Mouse (Mus musculus): ENCODE data around the gene Babam1. TPM values are rescaled to one million over a fixed set of nuclear protein-coding genes. Genes with fewer than 3 reads are reported as not detected.

The Babam1 gene
- 10 to 100 TPM; 89.1 to 96.7 TPM for total RNA-seq (2021)
- long read RNA-seq, experiment 1, transcript Babam1-201 (9 exons, 1,433 nt): major isoform, 32 of 47 reads
- long read RNA-seq, experiment 1, partial matches to known transcripts: 6 of 47 reads
- long read RNA-seq, experiment 1, other reads (novel, unspliced or antisense): 9 of 47 reads
- long read RNA-seq, experiment 2, transcript Babam1-201 (9 exons, 1,433 nt): major isoform, 62 of 87 reads
- long read RNA-seq, experiment 2, partial matches to known transcripts: 10 of 87 reads
- long read RNA-seq, experiment 2, other reads (novel, unspliced or antisense): 15 of 87 reads

DNA sequence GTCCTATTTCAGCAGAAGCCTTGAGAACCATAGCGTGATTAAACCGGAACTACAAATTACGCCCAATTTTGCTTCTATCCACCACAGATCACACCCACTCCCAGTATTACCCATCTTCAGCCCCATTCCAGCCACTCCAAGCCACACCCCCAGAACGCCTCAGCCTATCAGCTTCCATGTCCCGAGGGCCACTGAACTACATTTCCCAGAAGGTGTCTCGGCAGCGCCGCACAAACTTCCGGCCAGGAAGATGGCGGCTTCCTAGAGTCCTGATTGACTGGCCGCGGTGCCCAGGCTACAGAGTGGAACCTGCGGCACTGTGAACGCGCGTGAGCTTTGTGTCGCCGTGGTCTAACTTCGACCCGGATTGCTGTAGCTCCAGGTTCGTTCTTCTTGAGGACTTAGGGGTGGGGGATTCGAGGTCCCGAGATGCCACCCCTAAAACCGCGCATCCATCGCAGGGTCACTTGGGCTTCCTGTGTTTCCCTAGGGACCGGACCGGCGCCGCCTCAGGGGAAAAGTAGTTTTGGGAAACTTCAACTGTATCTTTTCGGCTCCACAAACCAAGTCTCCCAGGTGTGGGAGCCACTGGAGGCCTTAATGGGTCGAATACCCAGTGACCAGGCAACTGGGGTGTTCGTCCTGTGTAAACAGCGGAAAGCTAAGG is at the start of gene Babam1:
TSS of gene Babam1 (plus strand) at position 223 of the 667 bp plus-strand sequence.
- peak; percentile 86 to 97 for DNase-seq (ENCODE audit: low spot score in 2 of 2)

DNA sequence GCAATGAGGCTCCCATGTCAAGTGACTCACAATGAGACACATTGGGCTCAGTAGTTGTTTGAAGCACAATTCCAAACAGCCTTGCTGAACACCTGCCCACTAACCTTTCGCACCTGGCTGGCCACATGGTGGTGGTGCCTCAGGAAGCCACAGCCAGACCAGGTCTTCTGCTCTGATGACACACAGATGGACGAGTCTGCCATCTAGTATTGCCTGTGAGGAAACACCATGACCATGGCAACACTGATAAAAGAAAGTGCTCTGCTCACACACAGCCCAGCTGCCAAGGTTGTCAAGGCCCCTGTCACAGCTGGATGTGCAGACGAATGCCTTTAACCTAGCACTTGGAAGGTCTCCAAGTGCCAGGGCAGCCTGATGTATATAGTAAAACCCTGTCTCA is 45.5 kb upstream of the Babam1 start:
- DNase-seq (ENCODE audit: low spot score in 2 of 2): no peak

DNA sequence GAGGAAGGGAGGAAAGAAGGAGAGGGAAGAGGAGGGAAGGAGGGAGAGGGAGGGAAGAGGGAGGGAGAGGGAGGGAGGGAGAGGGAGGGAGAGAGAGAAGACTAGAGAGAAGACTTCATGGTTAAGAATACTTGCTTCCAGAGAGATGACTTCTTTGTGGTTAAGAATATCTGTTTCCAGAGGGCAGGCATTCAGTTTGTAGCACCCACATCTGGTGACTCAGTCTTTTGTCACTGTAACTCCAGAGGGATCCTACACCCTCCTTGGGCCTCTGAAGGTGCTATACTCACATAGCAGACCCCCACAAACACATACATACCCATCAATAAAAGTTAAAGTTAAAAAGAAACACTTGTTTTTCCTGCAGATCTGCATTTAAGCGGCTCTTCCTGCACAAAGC is 45.1 kb upstream of the Babam1 start:
- no peak for DNase-seq (ENCODE audit: low spot score in 2 of 2)

DNA sequence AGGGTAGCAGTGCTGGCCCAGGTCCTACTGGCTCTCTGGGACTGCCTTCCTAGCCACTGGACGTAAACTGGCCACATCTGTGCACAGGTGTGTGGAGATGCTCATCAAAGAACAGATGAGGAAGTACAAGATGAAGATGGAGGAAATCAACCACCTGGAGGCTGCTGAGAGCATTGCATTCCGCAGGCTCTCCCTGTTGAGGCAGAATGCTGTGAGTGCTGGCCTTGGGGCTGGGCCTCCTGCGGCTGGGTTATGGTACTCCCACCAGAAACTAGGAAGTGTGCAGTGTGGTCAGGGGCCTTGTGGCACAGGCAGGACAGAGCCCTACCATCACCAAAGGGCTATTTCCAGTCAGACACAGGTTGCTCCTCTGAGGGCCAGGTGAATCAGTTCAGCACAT is 38.6 kb upstream of the Babam1 start:
- no peak for DNase-seq (ENCODE audit: low spot score in 2 of 2)

DNA sequence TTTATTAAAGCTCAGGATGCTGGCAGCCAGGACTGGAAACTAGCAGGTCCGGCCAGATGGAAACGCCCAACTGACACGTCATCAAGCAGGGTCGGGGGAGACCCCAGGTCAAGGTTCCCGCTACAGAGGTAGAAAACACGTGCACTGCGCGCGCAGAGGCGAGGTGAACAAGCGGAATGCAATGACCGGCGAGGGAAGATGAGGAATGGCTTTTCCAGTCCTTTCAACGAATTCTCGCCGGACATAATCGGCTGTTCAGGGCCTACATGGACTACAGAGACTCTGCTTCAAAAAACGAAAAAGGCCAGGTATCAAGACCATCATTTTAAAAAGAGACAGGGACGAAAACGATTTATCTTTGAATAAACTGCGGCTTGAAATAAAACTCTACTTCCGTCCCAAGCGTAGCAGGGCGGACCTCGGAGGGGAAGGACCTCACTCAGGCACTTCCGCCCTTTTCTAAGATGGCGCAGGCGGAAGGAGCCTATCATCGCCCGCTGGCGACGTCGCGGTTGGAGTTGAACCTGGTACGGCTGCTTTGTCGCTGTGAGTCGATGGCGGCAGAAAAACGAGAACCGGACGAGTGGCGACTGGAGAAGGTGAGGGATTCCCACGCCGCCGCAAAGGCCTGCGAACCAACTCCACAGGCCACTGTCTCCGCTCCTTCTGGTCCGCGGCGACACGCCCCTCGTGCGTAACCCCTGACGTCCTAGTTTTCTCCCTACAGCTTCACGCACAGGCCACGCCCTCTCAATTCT is 29.7 kb upstream of the Babam1 start, which contains the start of gene Use1:
TSS of gene Use1 (plus strand) at position 78 of the 758 bp plus-strand sequence.
- DNase-seq (ENCODE audit: low spot score in 2 of 2): peak; percentile 92 to 94

DNA sequence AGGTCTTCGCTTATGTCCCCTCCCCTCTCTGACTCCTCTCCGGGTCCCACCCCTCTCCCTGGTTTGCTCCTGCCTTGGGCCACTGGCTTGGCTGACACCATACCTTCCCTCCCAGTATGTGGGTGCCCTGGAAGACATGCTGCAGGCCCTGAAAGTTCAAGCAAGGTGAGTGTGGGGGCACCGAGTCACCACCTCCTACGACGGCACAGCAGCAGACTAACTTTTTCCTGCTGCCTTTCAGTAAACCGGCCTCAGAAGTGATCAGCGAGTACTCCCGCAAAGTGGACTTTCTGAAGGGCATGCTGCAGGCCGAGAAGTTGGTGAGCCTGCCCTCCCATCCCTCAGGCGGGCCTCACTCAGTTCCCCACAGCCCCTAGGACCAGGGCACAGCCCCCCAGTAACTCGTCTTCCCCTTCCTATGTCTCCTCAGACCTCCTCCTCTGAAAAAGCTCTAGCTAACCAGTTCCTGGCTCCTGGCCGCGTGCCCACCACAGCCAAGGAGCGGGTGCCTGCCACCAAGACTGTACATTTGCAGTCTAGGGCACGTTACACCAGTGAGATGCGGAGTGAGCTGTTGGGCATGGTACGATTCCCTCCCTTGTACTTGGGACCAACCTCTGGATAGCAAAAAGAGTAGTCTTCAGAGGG is 29.0 kb upstream of the Babam1 start:
- no peak for DNase-seq (ENCODE audit: low spot score in 2 of 2)

DNA sequence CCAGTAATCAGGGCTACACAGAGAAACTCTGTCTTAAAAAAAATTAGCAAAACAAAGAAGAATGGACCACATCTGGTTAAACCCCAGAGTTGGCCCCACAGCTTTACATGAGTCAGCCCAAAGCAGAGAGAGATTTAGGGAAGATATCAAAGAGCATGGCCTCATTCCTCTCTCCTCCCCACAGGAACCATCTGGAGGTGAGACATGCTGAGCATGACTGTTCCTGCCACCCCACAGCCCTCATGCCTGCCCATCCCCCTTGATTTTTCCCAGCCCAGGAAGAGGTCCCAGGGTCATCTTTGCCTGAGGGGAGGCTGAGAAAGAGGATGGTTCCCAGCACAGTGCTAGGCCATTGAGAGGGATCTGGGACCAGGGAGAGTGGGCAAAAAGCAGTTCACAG is 28.3 kb upstream of the Babam1 start:
- no peak for DNase-seq (ENCODE audit: low spot score in 2 of 2)

DNA sequence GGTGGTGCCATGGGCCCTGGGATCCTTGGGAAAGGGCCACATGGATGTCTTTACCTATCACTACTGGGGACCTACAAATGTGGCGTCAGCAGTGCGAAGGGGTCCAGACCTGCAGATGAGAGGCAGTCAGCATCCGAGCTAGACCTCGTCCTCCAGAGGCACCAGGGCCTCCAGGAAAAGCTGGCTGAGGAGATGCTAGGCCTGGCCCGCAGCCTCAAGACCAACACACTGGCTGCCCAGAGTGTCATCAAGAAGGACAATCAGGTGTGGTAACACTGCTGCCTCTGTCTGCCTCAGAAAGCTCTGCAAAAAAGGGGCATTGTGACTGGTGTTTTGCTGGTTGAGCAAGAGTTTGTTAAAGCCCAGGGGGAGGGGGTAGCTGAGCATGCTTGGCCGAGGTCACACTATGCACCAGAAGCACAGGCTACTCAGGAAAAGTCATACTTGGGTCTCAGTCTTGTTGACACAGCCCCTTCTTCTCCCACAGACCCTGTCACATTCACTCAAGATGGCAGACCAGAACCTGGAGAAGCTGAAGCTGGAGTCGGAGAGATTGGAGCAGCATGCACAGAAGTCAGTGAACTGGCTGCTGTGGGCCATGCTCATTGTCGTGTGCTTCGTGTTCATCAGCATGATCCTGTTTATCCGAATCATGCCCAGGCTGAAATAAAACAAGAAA is 27.5 kb upstream of the Babam1 start:
- DNase-seq (ENCODE audit: low spot score in 2 of 2): no peak

DNA sequence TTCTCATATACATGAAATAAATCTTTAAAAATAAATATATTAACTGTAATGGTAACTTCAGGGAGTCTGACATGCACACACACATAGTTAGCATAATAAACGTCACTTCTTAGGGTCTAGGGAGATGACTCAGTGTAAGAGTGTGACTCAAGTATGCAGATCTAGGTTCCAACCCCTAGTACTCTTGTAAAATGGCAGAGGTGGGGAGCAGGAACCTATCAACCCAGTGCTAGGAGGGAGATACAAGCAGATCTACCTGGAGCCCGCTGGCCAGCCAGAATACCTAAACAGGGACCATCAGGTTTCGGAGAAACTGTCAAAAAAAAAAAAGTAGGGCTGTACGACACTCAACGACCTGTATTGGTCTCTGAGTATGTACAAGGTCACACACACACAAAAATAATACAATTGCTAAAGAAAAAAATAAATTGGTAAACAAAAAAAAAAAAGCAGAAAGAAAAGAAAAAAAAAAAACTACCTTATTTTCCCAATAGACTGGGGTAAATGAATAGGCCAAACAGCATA is 25.9 kb upstream of the Babam1 start:
- no peak for DNase-seq (ENCODE audit: low spot score in 2 of 2)

DNA sequence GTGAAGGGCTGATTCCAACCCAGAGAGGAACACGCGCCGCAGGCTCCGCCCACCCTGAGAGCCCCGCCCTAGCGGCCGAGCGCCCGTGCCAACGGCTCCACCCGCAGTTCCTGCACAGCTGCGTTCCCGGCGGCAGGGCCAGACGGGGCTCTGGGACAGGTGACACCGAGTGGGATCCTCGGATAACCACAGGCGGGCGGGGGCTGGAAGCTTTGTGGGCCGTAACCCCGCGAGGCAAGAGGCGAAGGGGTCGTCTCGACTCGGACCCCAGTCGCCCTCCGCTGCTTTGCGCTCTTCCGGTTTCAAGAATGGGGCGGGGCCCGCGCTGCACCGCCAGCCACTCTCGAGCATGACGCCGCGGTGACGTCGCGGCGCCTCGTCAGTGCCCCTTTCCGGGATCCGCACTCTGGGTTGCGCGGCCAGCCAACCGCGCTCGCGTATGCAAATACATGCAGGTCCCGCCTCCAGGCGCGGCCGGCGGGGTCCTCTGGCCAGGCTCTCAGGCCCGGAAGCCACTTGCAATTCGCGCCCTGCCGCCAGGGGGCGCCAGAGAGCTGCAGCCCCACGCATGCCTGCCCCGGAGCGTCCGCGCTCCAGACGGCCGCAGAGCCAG is 25.3 kb upstream of the Babam1 start, which contains the start of gene Ocel1:
TSS of gene Ocel1 (plus strand) at position 63 of the 613 bp plus-strand sequence.
- DNase-seq (ENCODE audit: low spot score in 2 of 2): peak; percentile 97 to 98

DNA sequence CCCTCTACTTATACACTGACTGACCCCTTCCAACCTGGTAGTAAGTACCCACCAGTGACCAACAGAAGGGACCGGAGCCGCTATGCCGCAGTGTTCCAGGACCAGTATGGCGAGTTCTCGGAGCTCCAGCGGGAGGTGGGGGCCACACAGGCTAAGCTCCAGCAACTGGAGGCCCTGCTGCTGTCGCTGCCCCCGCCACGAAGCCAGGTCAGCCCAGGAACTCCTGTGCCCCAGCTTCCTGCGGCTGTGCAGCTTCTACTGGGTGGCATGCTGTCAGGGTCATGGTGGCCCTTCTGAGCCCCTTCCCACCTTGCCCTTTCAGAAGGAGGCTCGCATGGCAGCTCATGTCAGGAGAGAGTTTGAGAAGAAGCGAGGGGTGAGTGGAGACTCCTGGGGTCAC is 24.2 kb upstream of the Babam1 start:
- no peak for DNase-seq (ENCODE audit: low spot score in 2 of 2)

DNA sequence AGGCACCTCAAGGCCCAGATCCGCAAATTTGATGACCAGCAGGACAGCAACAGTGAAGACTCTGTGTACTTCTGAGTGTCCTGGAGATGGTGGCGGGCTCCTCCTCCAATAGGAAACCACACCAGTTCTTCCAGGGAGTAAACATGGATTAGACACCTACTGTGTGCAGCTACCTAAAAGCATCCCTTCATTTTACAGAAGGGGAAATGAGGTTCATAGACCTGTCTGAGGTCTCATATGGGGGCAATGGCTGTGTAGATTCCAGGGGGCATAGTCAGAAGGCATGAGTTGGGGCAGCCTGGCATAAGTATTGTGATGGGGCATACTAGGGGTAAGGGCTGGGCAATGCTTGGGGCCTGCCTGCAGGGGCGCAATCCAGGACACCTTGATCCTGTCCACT is 23.7 kb upstream of the Babam1 start:
- no peak for DNase-seq (ENCODE audit: low spot score in 2 of 2)

DNA sequence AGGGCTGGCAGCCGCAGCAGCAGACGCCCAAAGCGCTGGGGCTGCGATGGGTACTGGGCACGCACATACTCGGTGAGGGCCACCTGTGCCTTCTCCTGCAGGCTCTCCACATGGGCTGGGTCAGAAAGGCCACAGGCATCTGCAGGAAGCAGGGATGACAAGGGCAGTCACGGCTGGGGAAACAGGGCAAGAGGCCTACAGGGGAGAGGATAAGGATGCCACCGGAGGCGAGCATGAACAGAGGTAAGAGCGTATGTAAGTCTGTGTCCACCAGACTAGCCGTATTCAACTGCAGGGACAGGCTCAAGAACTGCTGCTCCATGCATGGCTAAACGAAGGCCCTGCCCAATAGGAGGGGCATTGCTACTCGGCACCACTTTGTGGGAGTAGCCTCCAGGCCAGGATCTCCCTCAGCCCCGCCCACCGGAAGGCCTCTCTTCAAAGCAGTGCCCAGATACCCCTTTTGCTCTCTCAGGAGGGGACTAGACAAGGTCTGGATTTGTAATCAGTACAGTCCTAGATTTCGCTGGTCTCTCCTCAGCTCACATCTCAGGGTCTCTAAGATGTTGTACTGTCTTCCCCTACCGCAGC is 21.9 kb upstream of the Babam1 start:
- no peak for DNase-seq (ENCODE audit: low spot score in 2 of 2)

DNA sequence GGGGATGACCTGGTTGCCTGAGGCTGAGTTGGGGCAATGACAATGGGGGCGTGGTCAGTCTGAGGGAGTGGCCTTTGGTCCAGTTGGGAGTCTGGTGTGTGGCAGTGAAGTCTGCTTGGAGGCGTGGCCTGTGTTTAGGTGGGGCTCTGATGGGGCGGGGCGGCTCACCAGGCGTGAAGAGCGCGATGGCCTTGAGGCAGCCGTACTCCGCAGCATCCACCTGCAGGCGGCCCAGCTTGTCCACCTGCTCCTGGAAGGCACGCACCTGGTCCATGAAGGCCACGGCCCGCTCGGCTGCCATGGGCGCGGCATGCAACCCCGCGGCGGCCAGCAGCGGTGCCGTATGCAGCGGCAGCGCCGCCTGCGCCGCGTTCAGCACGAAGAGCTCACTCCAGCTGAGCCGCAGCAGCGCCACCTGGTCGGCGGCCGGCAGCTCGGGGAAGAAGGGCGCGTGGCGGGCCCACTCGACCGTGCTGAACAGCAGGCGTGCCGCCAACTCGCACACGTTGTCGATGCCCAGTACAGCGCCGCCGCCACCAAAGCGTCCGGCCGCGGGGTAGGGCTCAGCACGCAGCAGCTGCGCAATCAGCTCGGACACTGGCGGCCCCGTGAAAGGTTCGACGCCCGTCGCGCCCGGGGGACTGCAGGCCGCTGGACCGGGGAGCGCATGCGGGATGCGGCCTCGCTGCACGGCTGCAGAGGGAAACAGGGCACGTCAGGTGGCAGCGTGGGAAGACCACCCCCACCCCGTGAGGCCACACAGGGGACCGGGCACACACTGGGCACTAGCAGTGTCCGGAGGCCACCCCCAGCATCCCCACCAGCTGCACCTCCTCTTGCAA is 20.9 kb upstream of the Babam1 start:
- DNase-seq (ENCODE audit: low spot score in 2 of 2): peak in 1 of 2 experiments; percentile 30

DNA sequence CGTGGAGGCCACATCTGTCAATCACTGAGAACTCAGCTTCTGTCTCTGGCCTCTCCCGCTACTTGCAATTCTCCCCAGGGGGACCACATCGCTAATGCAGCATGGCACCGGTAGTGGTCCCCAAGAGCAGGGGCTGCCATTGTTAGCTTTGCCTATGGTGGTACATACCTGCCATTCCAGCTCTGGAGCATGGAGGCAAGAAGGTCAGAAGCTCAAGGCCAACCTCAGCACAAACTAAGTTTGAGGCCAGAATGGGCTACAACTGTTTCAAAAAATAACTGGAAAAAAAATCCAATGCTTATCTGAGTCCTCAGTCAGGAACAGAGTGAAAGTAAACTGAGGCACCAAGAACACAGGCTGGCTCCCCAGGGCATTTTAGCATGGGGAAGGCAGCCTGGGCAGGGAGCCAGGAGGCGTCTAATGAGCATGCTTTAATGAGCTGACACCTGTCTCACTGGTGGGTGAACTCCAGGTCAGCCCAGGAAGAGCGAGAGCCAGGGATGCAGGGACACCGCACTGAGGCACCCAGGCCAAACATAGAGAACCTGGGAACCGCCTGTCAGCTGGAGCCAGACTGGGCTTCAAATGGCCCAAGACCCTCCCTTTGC is 20.1 kb upstream of the Babam1 start:
- DNase-seq (ENCODE audit: low spot score in 2 of 2): no peak

DNA sequence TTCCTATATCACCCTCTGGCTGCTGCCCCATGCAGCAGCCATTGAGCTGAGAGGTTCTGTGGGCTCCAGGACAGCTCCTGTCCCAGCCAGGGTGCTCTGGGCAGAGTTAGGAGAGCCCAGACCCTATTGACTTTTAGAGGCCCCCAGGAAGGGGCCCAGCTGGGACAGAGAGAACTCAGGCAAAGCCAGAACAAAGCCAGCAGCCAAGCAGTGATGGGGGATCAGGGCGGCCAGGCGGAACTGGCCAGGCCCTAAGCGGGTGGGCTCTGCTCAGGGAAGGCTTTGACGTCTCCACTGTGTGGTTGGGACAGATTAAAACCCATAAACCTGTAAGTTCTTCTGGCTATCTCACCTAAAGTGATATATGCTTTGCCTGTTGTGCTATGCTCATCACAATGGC is 17.7 kb upstream of the Babam1 start:
- no peak for DNase-seq (ENCODE audit: low spot score in 2 of 2)

DNA sequence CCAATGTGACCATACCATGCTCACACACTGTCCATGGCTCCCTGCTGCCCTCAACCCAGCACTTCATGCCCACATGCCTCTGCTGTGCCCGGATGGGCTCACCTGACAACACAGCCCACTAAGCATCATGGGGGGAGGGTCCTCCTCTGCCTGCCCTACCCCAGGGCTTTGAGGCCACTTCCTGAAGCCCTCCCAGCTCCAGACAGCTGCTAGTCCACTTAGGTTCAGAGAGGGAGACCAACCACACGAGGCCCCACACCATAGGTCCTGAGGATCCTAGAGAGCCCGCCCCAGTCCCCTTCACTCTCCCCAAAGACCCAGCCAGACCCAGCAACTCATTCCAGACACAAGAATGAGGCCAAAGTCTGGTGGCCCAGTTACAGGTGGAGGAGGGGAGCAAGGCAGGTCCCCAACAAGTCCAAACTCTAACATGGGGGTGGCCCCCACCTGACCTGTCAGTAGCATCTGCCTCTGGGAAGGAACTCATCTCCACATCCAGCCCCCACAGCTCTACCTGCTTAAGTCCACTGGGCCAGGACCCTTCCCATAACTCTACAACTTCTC is 17.1 kb upstream of the Babam1 start:
- no peak for DNase-seq (ENCODE audit: low spot score in 2 of 2)

Data from layer of hippocampus, postnatal 14 days (tissue).